Mouse (Mus musculus) brain, adult 2 months (tissue): ENCODE data around the gene Chrna3.

Experiments used
- DNase-seq: peaks from one replicate; pipeline ENCODE4 v3.0.0; 2011; ENCODE audit warnings: low read depth, low spot score

Gene Chrna3

GRCm38 (mm10) chr9:54995645-54996044 is 30.7 kb downstream of the Chrna3 start:
- DNase-seq: no peak

GRCm38 (mm10) chr9:54994381-54994780 is 32.0 kb downstream of the Chrna3 start:
- no peak for DNase-seq

DNA sequence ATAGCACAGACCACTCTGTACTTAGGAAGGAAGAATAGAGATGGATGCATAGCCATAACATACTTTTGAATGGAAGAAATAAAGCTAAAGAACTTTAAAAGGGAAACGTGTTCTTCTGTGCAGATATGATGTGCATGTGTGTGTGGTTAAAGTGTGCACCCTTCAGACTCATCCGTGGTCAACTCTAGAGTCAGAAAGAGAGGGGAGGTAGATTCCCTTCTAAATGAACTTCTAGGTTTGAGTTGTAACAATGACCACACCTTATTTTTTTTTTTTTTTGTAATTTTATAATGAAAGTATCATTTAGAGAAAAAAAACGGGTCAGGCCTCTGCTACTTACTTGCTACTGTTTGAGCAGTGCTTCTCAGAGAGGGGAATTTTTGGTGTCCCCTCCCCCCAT is 36.0 kb downstream of the Chrna3 start:
- DNase-seq: no peak

GRCm38 (mm10) chr9:54982401-54982800 is 44.0 kb downstream of the Chrna3 start:
- no peak for DNase-seq

GRCm38 (mm10) chr9:54981291-54982191 is 44.8 kb downstream of the Chrna3 start:
- peak; percentile 22 for DNase-seq

- DNase-seq: no peak
Observed at GRCm38 (mm10) chr9:54980674-54981073, 45.7 kb downstream of the Chrna3 start, which contains the start of gene Chrna5. TSS of gene Chrna5 (plus strand) at chr9:54980880.

DNA sequence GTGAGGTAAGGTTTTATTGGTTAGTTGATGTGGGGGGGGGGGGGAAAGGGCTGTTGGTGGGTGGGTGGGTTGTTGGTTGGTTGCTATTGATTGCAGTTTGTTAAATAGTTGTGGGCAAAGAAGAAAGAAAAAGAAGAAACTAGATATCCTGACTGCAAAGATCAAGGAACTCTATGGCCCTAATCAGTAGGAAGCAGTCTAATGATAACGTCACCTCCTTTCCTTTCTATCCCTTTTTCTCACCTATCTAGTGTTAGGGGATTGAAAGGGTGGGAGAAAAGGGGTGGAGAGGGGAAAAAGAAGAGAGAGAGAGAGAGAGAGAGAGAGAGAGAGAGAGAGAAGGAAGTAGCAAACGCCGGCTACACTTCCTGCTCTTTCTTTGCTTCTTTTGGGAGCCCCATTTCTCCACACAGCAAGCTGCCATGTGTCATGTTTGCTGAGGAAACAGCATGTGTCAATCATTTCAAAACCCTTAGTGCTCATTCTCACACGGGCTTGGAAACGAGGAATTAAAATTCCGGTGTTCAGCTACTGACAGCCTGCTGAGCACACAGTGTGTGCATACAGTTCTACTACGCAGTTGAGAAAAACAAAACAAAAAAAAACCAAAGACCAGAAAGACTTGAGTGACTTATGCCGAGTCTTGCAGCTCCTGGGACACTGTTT is 56.3 kb downstream of the Chrna3 start:
- DNase-seq: no peak

DNA sequence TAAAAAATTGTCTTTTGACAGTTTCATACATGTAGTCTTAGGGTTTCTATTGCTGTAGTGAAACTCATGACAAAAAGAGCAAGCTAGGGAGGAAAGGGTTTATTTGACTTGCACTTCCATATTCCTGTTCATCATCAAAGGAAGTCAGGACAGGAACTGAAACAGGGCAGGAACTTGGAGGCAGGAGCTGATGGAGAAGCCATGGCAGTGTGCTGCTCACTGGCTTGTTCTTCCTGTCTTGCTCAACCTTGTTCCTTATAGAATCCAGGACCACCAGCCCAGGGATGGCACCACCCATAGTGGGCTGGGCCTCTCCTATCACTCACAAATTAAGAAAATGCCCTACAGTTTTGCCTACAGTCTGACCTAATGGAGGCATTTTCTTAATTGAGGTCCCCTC is 62.7 kb downstream of the Chrna3 start:
- no peak for DNase-seq

GRCm38 (mm10) chr9:54961059-54961458 is 65.3 kb downstream of the Chrna3 start:
- no peak for DNase-seq
